Mouse (Mus musculus): ENCODE results near the gene Trak2. TPM values are rescaled to one million over a fixed set of nuclear protein-coding genes. Genes with fewer than 3 reads are reported as not detected.

Trak2 gene
- polyA plus RNA-seq, 1 experiment from 2014 or later: 22.8 TPM

- no peak for ATAC-seq
- H3K9ac ChIP-seq (replicated peaks): no peak overlapping the region
These were observed 21.4 kb downstream of the Trak2 start for GRCm38 (mm10) chr1:58951841-58952240.

DNA sequence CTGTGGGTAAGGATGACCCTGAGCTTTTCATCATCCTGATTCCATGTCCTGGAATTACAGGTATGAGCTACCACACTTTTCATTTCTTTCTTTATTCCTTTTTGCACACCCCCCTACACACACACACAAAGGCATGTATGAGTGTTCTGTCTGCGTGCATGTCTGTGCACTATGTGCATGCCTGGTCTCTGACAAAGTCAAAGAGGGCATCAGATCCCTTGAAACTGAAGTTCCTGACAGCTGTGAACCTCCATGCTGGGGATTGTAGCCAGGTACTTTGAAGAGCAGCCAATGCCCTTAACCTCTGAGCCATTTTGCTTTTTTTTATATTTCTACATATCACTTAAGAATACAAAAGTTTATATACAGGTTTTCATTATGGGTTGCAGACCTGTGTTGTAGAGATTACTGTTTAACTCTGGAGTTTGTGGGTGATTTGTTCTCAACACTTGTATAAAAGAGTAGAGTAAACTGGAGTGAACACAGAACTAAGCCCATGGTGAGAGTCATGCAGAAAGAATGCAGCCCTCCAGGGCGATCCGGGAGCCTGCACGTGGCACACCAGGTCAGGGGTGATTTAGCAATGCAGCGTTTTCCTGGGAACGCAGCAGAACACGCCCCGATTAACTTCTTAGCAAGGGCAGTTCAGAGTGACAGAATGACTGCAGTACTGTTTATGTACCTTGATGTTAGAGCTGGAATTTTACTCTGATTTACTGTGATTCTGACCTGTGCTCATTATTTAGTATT is 22.2 kb downstream of the Trak2 start:
- Histone ChIP-seq H3K27ac (ENCODE audit: low read depth) (peak overlapping the region; percentile 95; the same call in 1 of the 2 replicates), H3K27me3 (ENCODE audit: insufficient read depth, low read length) (no peaks in the 10 kb centered on the region), H3K4me3 (ENCODE audit: low read depth, low read length) (no peak overlapping the region), H3K4me1 (ENCODE audit: insufficient read depth) (peaks cover 47% of the 10 kb centered on the region), H3K36me3 (replicated peaks; ENCODE audit: insufficient read depth, low read length) (peaks cover 8% of the 10 kb centered on the region), H3K4me2 (ENCODE audit: low read depth, low read length) (no peak overlapping the region), H3K9ac (replicated peaks) (no peak overlapping the region), H3K9me3 (ENCODE audit: low read length) (no peaks in the 10 kb centered on the region)
- TF ChIP-seq EP300 (IDR thresholded peaks at IDR 0.05; ENCODE audit: low read depth) (peak; percentile 45; the same call in 1 of the 2 replicates), CTCF (IDR thresholded peaks at IDR 0.05; ENCODE audit: low read depth) (no peak)
- ATAC-seq (peak; percentile 23; the same call in 1 of the 2 replicates), DNase-seq (peak; percentile 70)
- WGBS (ENCODE audit: insufficient replicate concordance): 51% methylated on average over 8 of the region's 8 CpGs

More at GRCm38 (mm10) chr1:58951841-58952240, 21.4 kb downstream of the Trak2 start:
- H3K27me3 ChIP-seq (ENCODE audit: insufficient read depth, low read length): no peaks in the 10 kb centered on the region
- peaks cover 3% of the 10 kb centered on the region for H3K36me3 ChIP-seq (replicated peaks; ENCODE audit: insufficient read depth, low read length)
- peak; percentile 12 for DNase-seq
- H3K4me2 ChIP-seq (ENCODE audit: low read depth, low read length): 0 out of 2 replicates have a peak overlapping the region, but pooled peaks have one; percentile 0
- peaks cover 50% of the 10 kb centered on the region for H3K4me1 ChIP-seq (ENCODE audit: insufficient read depth)
- TF ChIP-seq EP300 (IDR thresholded peaks at IDR 0.05; ENCODE audit: low read depth) (no peak), CTCF (IDR thresholded peaks at IDR 0.05; ENCODE audit: low read depth) (no peak)
- WGBS (ENCODE audit: insufficient replicate concordance): 75% methylated on average over 4 of the region's 4 CpGs
- no peak overlapping the region for H3K4me3 ChIP-seq (ENCODE audit: low read depth, low read length)
- no peaks in the 10 kb centered on the region for H3K9me3 ChIP-seq (ENCODE audit: low read length)
- H3K27ac ChIP-seq (ENCODE audit: low read depth): peak overlapping the region; percentile 95

GRCm38 (mm10) chr1:58949561-58950106 is 23.6 kb downstream of the Trak2 start:
- no peak for ATAC-seq

GRCm38 (mm10) chr1:58946718-58947117 is 26.5 kb downstream of the Trak2 start:
- ATAC-seq (no peak), DNase-seq (no peak)
- 92% methylated on average over 9 of the region's 9 CpGs for WGBS (ENCODE audit: insufficient replicate concordance)
- Histone ChIP-seq H3K4me2 (ENCODE audit: low read depth, low read length) (no peak overlapping the region), H3K27me3 (ENCODE audit: insufficient read depth, low read length) (no peaks in the 10 kb centered on the region), H3K9ac (replicated peaks) (no peak overlapping the region), H3K9me3 (ENCODE audit: low read length) (no peaks in the 10 kb centered on the region), H3K27ac (ENCODE audit: low read depth) (no peak overlapping the region), H3K4me1 (ENCODE audit: insufficient read depth) (peaks cover 14% of the 10 kb centered on the region), H3K36me3 (replicated peaks; ENCODE audit: insufficient read depth, low read length) (peaks cover 25% of the 10 kb centered on the region), H3K4me3 (ENCODE audit: low read depth, low read length) (no peak overlapping the region)
- no peak for TF ChIP-seq CTCF (IDR thresholded peaks at IDR 0.05; ENCODE audit: low read depth)
- TF ChIP-seq EP300 (IDR thresholded peaks at IDR 0.05; ENCODE audit: low read depth): no peak

More at GRCm38 (mm10) chr1:58949561-58950106, 23.6 kb downstream of the Trak2 start:
- DNase-seq: peak; percentile 9
- Histone ChIP-seq H3K9ac (replicated peaks) (no peak overlapping the region), H3K4me1 (ENCODE audit: insufficient read depth) (peaks cover 36% of the 10 kb centered on the region), H3K27me3 (ENCODE audit: insufficient read depth, low read length) (no peaks in the 10 kb centered on the region), H3K36me3 (replicated peaks; ENCODE audit: insufficient read depth, low read length) (peaks cover 22% of the 10 kb centered on the region), H3K9me3 (ENCODE audit: low read length) (no peaks in the 10 kb centered on the region), H3K27ac (ENCODE audit: low read depth) (no peak overlapping the region), H3K4me3 (ENCODE audit: low read depth, low read length) (no peak overlapping the region), H3K4me2 (ENCODE audit: low read depth, low read length) (no peak overlapping the region)
- WGBS (ENCODE audit: insufficient replicate concordance): 74% methylated on average over 6 of the region's 6 CpGs
- TF ChIP-seq EP300 (IDR thresholded peaks at IDR 0.05; ENCODE audit: low read depth): no peak
- TF ChIP-seq CTCF (IDR thresholded peaks at IDR 0.05; ENCODE audit: low read depth): no peak

DNA sequence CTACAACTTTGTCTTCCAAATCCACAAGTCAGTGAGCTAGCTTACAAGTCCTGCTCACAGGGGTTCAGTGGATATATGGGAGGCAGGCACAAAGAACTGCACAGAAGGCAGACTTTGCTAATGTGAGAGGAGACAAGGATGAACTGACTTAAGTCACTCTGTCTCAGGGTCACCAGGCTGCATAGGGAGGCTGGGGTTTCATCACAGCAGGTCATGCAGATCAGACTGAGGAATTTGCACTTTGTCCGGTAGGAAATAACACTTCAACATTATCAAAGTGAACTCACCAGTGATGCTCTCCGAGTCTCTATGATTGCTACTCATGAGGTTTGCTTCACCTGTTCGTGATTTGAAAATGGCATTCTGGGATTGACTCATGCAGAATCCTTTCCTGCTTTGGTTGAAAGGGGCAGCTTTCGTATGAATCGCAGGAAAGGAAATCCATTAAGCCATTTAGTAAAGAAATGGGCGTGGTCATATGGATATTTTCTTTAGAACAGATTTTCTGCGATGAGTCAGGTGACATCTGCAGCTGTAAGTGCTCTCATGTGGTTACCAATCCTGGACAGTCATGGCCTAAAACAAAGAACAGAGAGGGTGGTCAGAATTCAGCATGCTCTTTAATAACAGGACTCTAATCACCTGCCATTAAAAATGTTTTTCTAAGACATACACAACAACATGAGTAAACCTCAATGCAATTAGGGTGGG is 27.1 kb downstream of the Trak2 start:
- Histone ChIP-seq H3K27me3 (ENCODE audit: insufficient read depth, low read length) (no peaks in the 10 kb centered on the region), H3K4me1 (ENCODE audit: insufficient read depth) (peaks cover 8% of the 10 kb centered on the region; the same call in 1 of the 2 replicates), H3K4me2 (ENCODE audit: low read depth, low read length) (no peak overlapping the region), H3K36me3 (replicated peaks; ENCODE audit: insufficient read depth, low read length) (peaks cover 25% of the 10 kb centered on the region), H3K27ac (ENCODE audit: low read depth) (no peak overlapping the region), H3K9me3 (ENCODE audit: low read length) (no peaks in the 10 kb centered on the region), H3K9ac (replicated peaks) (no peak overlapping the region), H3K4me3 (ENCODE audit: low read depth, low read length) (no peak overlapping the region)
- TF ChIP-seq CTCF (IDR thresholded peaks at IDR 0.05; ENCODE audit: low read depth) (no peak), EP300 (IDR thresholded peaks at IDR 0.05; ENCODE audit: low read depth) (no peak)
- ATAC-seq (no peak), DNase-seq (no peak)
- WGBS (ENCODE audit: insufficient replicate concordance): 83% methylated on average over 7 of the region's 7 CpGs

GRCm38 (mm10) chr1:58945523-58945922 is 27.7 kb downstream of the Trak2 start:
- Histone ChIP-seq H3K27me3 (ENCODE audit: insufficient read depth, low read length) (no peaks in the 10 kb centered on the region), H3K27ac (ENCODE audit: low read depth) (no peak overlapping the region), H3K4me2 (ENCODE audit: low read depth, low read length) (no peak overlapping the region), H3K9ac (replicated peaks) (no peak overlapping the region), H3K36me3 (replicated peaks; ENCODE audit: insufficient read depth, low read length) (peaks cover 25% of the 10 kb centered on the region), H3K4me3 (ENCODE audit: low read depth, low read length) (no peak overlapping the region), H3K4me1 (ENCODE audit: insufficient read depth) (0 out of 2 replicates have a peak, but pooled peaks cover 3% of the 10 kb centered on the region), H3K9me3 (ENCODE audit: low read length) (no peaks in the 10 kb centered on the region)
- no peak for ATAC-seq
- TF ChIP-seq CTCF (IDR thresholded peaks at IDR 0.05; ENCODE audit: low read depth): no peak
- no peak for TF ChIP-seq EP300 (IDR thresholded peaks at IDR 0.05; ENCODE audit: low read depth)
- WGBS (ENCODE audit: insufficient replicate concordance): 87% methylated on average over 2 of the region's 2 CpGs
- DNase-seq: no peak

Measured in liver, postnatal 0 days (tissue).